Mouse (Mus musculus) MEL (cell line): ENCODE data around the gene Zeb2.

Experiments used
- CTCF ChIP-seq, 3 experiments: IDR thresholded peaks in 2 of 3; conservative IDR thresholded peaks in 1 of 3; 2 replicates each; pipeline ENCODE4 v1.5.1; 2011 to 2012; ENCODE audit warnings: low read length in 3 of 3, low read depth in 2 of 3, mild to moderate bottlenecking in 2 of 3, improper control_type of control experiment in 1 of 3, inconsistent platforms in 1 of 3, mixed read lengths in 1 of 3, moderate library complexity in 1 of 3; ENCODE audit not compliant: control insufficient read depth in 1 of 3, insufficient read depth in 1 of 3, poor library complexity in 1 of 3, severe bottlenecking in 1 of 3
- EP300 ChIP-seq, 2 experiments: IDR thresholded peaks; 2 replicates each; pipeline ENCODE4 v1.6.1; 2011; ENCODE audit warnings: improper control_type of control experiment in 2 of 2, low read length in 2 of 2, low read depth in 1 of 2, mild to moderate bottlenecking in 1 of 2
- ETS1 ChIP-seq: IDR thresholded peaks from 2 replicates; pipeline ENCODE4 v1.6.1; 2012; ENCODE audit warnings: low read depth, mild to moderate bottlenecking, inconsistent platforms, low read length, improper control_type of control experiment, moderate library complexity
- GATA1 ChIP-seq: IDR thresholded peaks from 2 replicates; pipeline ENCODE4 v1.6.1; 2011; ENCODE audit warnings: low read depth, low read length, improper control_type of control experiment
- MAX ChIP-seq: IDR thresholded peaks from 2 replicates; pipeline ENCODE4 v1.6.1; 2011; ENCODE audit warnings: low read length, improper control_type of control experiment
- MYC ChIP-seq: IDR thresholded peaks from 2 replicates; pipeline ENCODE4 v1.6.1; 2011; ENCODE audit warnings: low read depth, mild to moderate bottlenecking, low read length, improper control_type of control experiment, moderate library complexity
- NELFE ChIP-seq: IDR thresholded peaks from 2 replicates; pipeline ENCODE4 v1.6.1; 2011; ENCODE audit warnings: low read depth, low read length, improper control_type of control experiment
- NRF1 ChIP-seq: IDR thresholded peaks from 2 replicates; pipeline ENCODE4 v1.6.1; 2014; ENCODE audit warnings: low read depth, mild to moderate bottlenecking, inconsistent platforms, low read length, improper control_type of control experiment, moderate library complexity; ENCODE audit not compliant: poor library complexity, insufficient read depth, severe bottlenecking
- POLR2A ChIP-seq, 2 experiments: IDR thresholded peaks; 2 replicates each; pipeline ENCODE4 v1.6.1; 2011 to 2012; ENCODE audit warnings: low read length in 2 of 2, mild to moderate bottlenecking in 2 of 2, control low read depth in 1 of 2, improper control_type of control experiment in 1 of 2, low read depth in 1 of 2, moderate library complexity in 1 of 2; ENCODE audit not compliant: control insufficient read depth in 1 of 2, insufficient read depth in 1 of 2, poor library complexity in 1 of 2
- TBP ChIP-seq: IDR thresholded peaks from 2 replicates; pipeline ENCODE4 v1.8.0; 2011; ENCODE audit warnings: low read depth, low read length, improper control_type of control experiment

DNA sequence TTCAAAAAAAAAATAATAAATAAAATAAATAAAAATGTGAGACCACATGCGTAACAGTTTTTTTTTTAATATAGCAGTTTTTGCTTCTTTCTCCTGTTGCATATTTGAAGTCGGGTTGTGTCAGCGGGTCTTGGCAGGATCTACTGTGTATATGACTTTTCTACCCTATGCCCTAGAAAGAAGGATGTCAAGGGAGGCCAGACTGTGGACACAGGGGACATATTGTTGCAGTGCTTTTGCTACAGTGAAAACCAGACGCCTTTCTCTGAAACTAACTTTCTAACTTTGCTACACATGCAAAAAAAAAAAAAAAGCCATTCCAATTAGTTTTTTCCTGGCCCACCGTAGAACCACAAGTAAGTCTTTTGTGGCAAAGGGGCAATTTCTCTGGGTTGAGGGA, 6.3 kb upstream of the Zeb2 start:
- no peak for TF ChIP-seq NELFE
- TF ChIP-seq MAX, result no peak
- no peak for TF ChIP-seq POLR2A (IDR thresholded peaks at IDR 0.05; ENCODE audit: control insufficient read depth in 1 of 2, insufficient read depth in 1 of 2, low read depth in 1 of 2, low read length in 2 of 2, poor library complexity in 1 of 2)
- TF ChIP-seq CTCF (IDR thresholded peaks at IDR 0.05 in 2 of 3, conservative IDR thresholded peaks at IDR 0.05 in 1 of 3; ENCODE audit: control insufficient read depth in 1 of 3, insufficient read depth in 1 of 3, low read depth in 2 of 3, low read length in 3 of 3, poor library complexity in 1 of 3, severe bottlenecking in 1 of 3), result no peak
- TF ChIP-seq EP300 (IDR thresholded peaks at IDR 0.05; ENCODE audit: low read depth in 1 of 2, low read length in 2 of 2), result no peak
- no peak for TF ChIP-seq TBP
- TF ChIP-seq GATA1, result no peak
- TF ChIP-seq ETS1, result no peak
- TF ChIP-seq NRF1, result no peak
- TF ChIP-seq MYC, result no peak
